Mouse (Mus musculus) c-Kit-negative CD71-positive TER-119-positive erythroid progenitor cells, embryonic 14.5 days (primary cell): ENCODE measurements around the gene Mdn1.

Experiments
- DNase-seq: peaks from one replicate; pipeline ENCODE4 v3.0.0-alpha.2; 2013; ENCODE audit warnings: low read depth, low spot score

Mdn1 gene

GRCm38 (mm10) chr4:32656918-32657662 is at the start of gene Mdn1:
Gene Mdn1 (plus strand): TSS chr4:32657119.
- DNase-seq, result peak; percentile 80

GRCm38 (mm10) chr4:32615034-32615881 is 41.7 kb upstream of the Mdn1 start, which contains the start of gene Casp8ap2:
Gene Casp8ap2 (plus strand): TSS chr4:32615451.
- peak; percentile 99 for DNase-seq

- no peak for DNase-seq
Measured at GRCm38 (mm10) chr4:32621637-32622036, 35.3 kb upstream of the Mdn1 start.

GRCm38 (mm10) chr4:32651669-32652068 is 5.2 kb upstream of the Mdn1 start:
- DNase-seq, result no peak

GRCm38 (mm10) chr4:32656146-32656904 is 594 bp upstream of the Mdn1 start:
- DNase-seq, result no peak

- DNase-seq, result no peak
Measured at GRCm38 (mm10) chr4:32665843-32666242, 8.9 kb downstream of the Mdn1 start.

GRCm38 (mm10) chr4:32668291-32668690 is 11.4 kb downstream of the Mdn1 start:
- DNase-seq, result no peak

- DNase-seq, result no peak
Measured at GRCm38 (mm10) chr4:32669825-32670224, 12.9 kb downstream of the Mdn1 start.

GRCm38 (mm10) chr4:32674025-32674424 is 17.1 kb downstream of the Mdn1 start:
- DNase-seq, result no peak

GRCm38 (mm10) chr4:32677471-32677870 is 20.6 kb downstream of the Mdn1 start:
- DNase-seq, result no peak

GRCm38 (mm10) chr4:32680843-32681242 is 23.9 kb downstream of the Mdn1 start:
- no peak for DNase-seq

GRCm38 (mm10) chr4:32682471-32682870 is 25.6 kb downstream of the Mdn1 start:
- no peak for DNase-seq

- no peak for DNase-seq
Measured at GRCm38 (mm10) chr4:32683061-32683582, 26.2 kb downstream of the Mdn1 start.

GRCm38 (mm10) chr4:32717733-32718132 is 60.8 kb downstream of the Mdn1 start:
- no peak for DNase-seq

- DNase-seq, result no peak
Measured at GRCm38 (mm10) chr4:32745394-32745793, 88.5 kb downstream of the Mdn1 start.

GRCm38 (mm10) chr4:32748396-32748795 is 91.5 kb downstream of the Mdn1 start:
- DNase-seq, result no peak

- no peak for DNase-seq
Measured at GRCm38 (mm10) chr4:32750711-32751110, 93.8 kb downstream of the Mdn1 start.

- DNase-seq, result no peak
Measured at GRCm38 (mm10) chr4:32757430-32757829, 100.5 kb downstream of the Mdn1 start.

GRCm38 (mm10) chr4:32767471-32767870 is 110.6 kb downstream of the Mdn1 start:
- no peak for DNase-seq

GRCm38 (mm10) chr4:32768046-32768445 is 111.1 kb downstream of the Mdn1 start:
- DNase-seq, result no peak

- DNase-seq, result no peak
Measured at GRCm38 (mm10) chr4:32770284-32770810, 113.4 kb downstream of the Mdn1 start.
